In genomic region chr11:100050451-100050850, GRCm38 (mm10) we compare ENCODE assay signal across 39 mouse cellular contexts. TPM values are rescaled to one million over a fixed set of nuclear protein-coding genes. Genes with fewer than 3 reads are reported as not detected.
"Had no signal": no experiment of that assay in that cellular context is flagged by ENCODE, and none has a peak within 500 bp of the region (broad histone marks: within the 10 kb centered on the region; RNA-seq: fewer than 3 reads in every experiment).

Gene Krt31 (minus strand): TSS chr11:100050551.

- H3K9ac ChIP-seq: heart, embryonic 12.5 days; heart, embryonic 13.5 days; heart, embryonic 15.5 days; hindbrain, embryonic 12.5 days; hindbrain, embryonic 13.5 days; hindbrain, embryonic 14.5 days; hindbrain, embryonic 15.5 days; kidney, embryonic 15.5 days had no signal

- H3K27ac ChIP-seq: heart, embryonic 13.5 days; heart, embryonic 15.5 days; hindbrain, embryonic 10.5 days; hindbrain, embryonic 12.5 days; hindbrain, embryonic 13.5 days; hindbrain, embryonic 14.5 days; hindbrain, embryonic 15.5 days; hindbrain, postnatal 0 days; kidney, embryonic 15.5 days; kidney, postnatal 0 days; layer of hippocampus, adult 2 months; left cerebral cortex, adult 2 months had no signal

- H3K4me1 ChIP-seq: hindbrain, embryonic 10.5 days; hindbrain, embryonic 12.5 days; hindbrain, embryonic 13.5 days; hindbrain, embryonic 15.5 days; kidney, embryonic 15.5 days had no signal

- DNase-seq: heart, postnatal 10 days; heart, postnatal 14 days; heart, postnatal 36 days; heart, postnatal 4 days; kidney, adult 11 months; kidney, adult 18-20 months; kidney, adult 2 months; kidney, adult 8-10 months; kidney, adult 9 months; kidney, postnatal 10 days; kidney, postnatal 14 days; kidney, postnatal 25 days; kidney, postnatal 36 days; kidney, postnatal 4 days; layer of hippocampus, adult 9-11 months; layer of hippocampus, postnatal 36 days had no signal

- H3K4me2 ChIP-seq: heart, embryonic 11.5 days; heart, embryonic 12.5 days; heart, embryonic 13.5 days; heart, embryonic 15.5 days; hindbrain, embryonic 12.5 days; hindbrain, embryonic 13.5 days; hindbrain, embryonic 14.5 days; hindbrain, embryonic 15.5 days; kidney, embryonic 15.5 days had no signal

- ATAC-seq: hindbrain, embryonic 16.5 days; hindbrain, postnatal 0 days; inflammation-experienced regulatory T-cells, adult 6 months; intestine, embryonic 16.5 days; intestine, postnatal 0 days had no signal

- H3K27me3 ChIP-seq: heart, embryonic 12.5 days; heart, embryonic 13.5 days; heart, embryonic 15.5 days; hindbrain, embryonic 12.5 days; hindbrain, embryonic 13.5 days; hindbrain, embryonic 15.5 days; kidney, embryonic 15.5 days had no signal

- H3K4me3 ChIP-seq: heart, embryonic 12.5 days; heart, embryonic 13.5 days; heart, embryonic 15.5 days; hindbrain, embryonic 10.5 days; hindbrain, embryonic 12.5 days; hindbrain, embryonic 13.5 days; hindbrain, embryonic 15.5 days; kidney, embryonic 15.5 days; layer of hippocampus, adult 2 months; left cerebral cortex, adult 2 months had no signal

- H3K36me3 ChIP-seq: heart, embryonic 12.5 days; heart, embryonic 13.5 days; heart, embryonic 15.5 days; hindbrain, embryonic 10.5 days; hindbrain, embryonic 12.5 days; hindbrain, embryonic 13.5 days; hindbrain, embryonic 15.5 days; kidney, embryonic 15.5 days had no signal

- H3K9me3 ChIP-seq: heart, embryonic 12.5 days; heart, embryonic 13.5 days; heart, embryonic 15.5 days; hindbrain, embryonic 10.5 days; hindbrain, embryonic 12.5 days; hindbrain, embryonic 13.5 days; hindbrain, embryonic 15.5 days; kidney, embryonic 15.5 days had no signal

RNA-seq across cellular contexts. Expression of gene Krt31, which starts in this region (rescaled TPM):
- polyA plus RNA-seq: heart, embryonic 11.5 days; heart, embryonic 12.5 days; heart, embryonic 13.5 days; heart, embryonic 14.5 days; heart, embryonic 15.5 days; heart, postnatal 0 days; hindbrain, embryonic 10.5 days; hindbrain, embryonic 11.5 days; hindbrain, embryonic 12.5 days; hindbrain, embryonic 13.5 days; hindbrain, embryonic 14.5 days; hindbrain, embryonic 15.5 days; hindbrain, embryonic 16.5 days; hindbrain, postnatal 0 days; inflammation-experienced regulatory T-cells, adult 6 months; intestine, embryonic 16.5 days; kidney, adult 2 months; kidney, embryonic 14.5 days; kidney, embryonic 15.5 days; kidney, embryonic 16.5 days; kidney, postnatal 0 days had no signal
